Mouse (Mus musculus) thymus, adult 2 months (tissue): ENCODE measurements at regions not wholly inside any gene's neighbourhood (a gene's known extent, or its start where the extent isn't known, plus 50 kb on each side); places are given as distances from the start of the nearest gene placed in this dataset.

Source experiments
- CTCF ChIP-seq: fragments of 200-500 bp; IDR thresholded peaks from 2 replicates; pipeline ENCODE4 v1.5.1; 2012; ENCODE audit warnings: mild to moderate bottlenecking, control low read depth, low read length, moderate library complexity, borderline replicate concordance; ENCODE audit not compliant: control insufficient read depth, poor library complexity, insufficient read depth; ENCODE audit errors: extremely low read depth
- POLR2A ChIP-seq: fragments of 200-500 bp; IDR thresholded peaks from 2 replicates; pipeline ENCODE4 v1.6.1; 2012; ENCODE audit warnings: mild to moderate bottlenecking, low read length, control low read depth, moderate library complexity; ENCODE audit not compliant: control insufficient read depth, poor library complexity, insufficient read depth; ENCODE audit errors: extremely low read depth

GRCm38 (mm10) chr12:12527366-12527765 lies 265.4 kb downstream of the Fam49a start:
- no peak for TF ChIP-seq CTCF
- TF ChIP-seq POLR2A: no peak
